Mouse (Mus musculus) c-Kit-negative CD71-positive TER-119-positive erythroid progenitor cells, embryonic 14.5 days (primary cell): ENCODE data around the gene Kif7.

Source experiments
- DNase-seq: peaks from one replicate; pipeline ENCODE4 v3.0.0-alpha.2; 2013; ENCODE audit warnings: low read depth, low spot score

Gene Kif7

DNA sequence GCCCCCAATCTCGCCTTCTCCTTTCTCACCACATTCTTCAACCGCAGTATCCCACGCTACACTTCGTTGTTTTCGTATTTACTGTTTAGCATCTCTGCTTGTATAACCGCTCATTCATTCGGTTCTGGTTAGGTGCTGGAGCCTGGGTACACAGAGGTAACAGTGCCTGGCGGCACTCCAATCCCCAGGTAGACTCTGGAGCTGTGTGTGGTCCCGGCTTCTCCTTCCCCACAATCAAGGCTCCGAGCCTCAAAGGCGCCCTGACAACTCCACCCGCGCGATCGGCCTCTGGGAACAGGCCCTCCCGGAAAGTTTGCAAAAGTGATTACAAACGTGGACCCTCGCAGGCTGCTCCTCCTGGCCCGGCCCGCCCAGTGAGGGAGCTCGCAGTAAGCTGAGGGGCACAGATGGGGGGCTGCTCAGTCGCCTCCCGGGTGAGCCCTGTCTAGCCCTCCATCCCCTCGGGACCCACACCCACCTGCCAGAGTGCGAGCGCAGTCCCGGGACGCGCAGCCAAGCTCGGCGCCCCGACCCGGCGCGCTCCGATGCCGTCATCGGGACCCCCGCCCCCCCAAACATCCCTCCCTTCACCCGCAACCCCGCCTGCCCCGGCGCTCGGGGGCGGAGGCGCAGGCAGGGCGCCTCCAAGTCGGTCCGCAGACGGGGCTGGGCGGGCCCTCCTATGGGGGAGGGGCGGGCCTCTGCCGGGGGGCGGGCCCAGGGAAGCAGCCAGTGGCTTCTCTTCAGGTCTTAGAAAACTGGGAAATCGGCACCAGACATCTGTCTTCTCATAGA lies at the start of gene Kif7:
Gene Kif7, minus strand, starts transcription at position 534 of the 795 bp plus-strand sequence.
- DNase-seq: no peak

DNA sequence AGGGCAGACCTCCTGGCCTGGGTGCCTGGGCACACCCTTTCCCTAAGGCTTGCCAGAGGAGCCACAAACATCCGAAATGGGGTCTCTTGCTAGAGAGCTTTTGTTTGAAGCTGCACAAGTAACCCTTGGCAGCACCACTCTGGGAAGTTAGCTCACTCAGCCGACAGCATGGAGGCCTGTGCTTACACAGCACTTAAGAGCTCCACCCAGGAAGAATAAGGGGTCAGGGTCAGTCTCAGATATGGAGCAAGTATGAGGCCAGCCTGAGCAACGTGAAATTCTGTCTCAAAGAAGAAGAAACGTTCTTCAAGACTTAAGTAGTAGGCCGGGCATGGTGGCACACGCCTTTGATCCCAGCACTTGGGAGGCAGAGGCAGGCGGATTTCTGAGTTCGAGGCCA lies 46.6 kb upstream of the Kif7 start:
- no peak for DNase-seq

DNA sequence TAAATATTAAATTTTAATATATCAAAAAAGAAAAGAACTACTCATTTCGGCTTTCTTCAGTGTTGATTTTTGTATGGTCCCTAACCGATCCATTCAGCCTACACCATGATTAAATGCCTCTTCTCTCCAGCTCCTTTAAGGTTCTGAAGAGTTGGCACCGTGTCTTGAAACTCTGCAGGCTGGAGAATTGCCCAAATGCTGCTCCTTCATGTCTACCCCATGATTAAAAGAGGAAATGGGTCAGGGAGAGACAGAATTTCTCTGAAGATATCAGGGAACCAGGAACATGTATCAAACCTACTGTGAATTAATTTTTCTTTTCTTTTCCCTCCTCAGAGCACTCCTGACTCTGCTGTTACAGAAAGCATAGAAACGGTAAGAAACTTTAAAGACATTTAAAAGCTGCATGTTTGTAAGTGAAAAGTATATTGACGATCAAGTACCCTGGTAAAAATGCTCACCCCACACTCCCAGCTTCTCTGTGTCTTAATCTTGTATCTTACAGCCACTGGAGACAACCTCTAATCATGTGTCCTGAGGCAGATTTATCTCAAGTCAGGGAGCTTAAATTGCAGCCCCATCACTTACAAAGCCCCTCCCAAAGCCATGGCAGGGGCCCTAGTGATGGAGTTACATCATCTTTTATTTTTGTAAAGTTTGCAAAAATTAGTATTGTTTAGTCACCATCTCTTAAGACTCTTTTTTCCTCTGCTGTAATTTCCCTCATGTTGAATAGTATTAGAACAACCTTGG lies 45.8 kb upstream of the Kif7 start:
- DNase-seq: no peak

DNA sequence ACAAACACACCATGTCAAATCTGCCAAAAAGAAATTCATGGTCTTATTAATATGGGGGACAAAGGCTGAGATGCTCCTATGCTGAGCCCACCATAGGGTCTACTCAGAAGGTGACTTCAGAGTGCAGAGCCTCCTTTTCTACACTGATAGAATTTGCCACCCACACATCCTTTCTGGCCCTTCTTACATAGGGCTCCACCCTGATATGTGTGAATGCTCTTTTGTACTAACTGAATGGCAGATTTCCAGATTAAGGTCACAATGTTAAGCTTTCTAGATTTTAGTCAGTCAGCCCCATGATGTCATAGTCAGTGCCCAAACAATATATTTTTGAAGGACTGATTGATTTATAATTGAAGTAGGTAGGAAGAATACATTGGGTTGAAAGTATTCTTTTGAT lies 44.2 kb upstream of the Kif7 start:
- no peak for DNase-seq

DNA sequence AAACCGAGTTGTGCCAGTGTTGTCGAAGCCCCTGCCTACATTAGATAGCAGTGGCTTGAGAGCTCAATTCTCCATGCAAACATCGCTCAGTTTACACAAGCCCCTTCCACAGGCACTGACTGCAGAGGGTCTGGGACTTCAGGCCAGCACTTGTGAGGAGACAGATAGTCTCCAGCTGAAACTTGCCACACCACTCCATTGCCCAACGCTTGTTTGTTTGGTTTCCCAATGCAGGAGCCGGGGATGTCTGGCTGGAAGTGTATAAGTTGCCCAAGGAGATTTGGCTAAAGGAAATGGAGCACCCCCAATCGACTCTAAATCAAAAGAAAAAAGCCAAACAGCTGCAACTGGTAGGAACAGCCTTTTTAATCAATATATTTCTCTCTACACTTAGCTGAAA lies 42.7 kb upstream of the Kif7 start:
- DNase-seq: no peak

DNA sequence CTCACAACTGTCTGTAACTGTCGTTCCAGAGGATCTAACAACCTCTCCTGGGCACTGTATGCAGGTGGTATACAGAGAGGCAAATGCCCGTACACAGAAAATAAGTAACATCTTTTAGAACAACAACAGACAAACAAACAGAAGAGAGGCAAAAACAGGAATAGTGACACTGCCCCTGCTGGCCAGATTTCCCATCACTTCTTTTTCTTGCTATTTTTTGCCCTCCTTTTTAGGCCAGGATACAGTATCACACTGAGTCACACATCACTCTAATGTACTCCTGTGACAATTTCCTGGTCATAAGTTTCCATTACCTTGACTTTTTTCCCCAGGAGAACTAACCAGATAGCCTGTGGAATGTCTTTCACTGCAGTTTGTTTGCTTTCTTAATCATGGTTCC lies 40.8 kb upstream of the Kif7 start:
- DNase-seq: no peak

DNA sequence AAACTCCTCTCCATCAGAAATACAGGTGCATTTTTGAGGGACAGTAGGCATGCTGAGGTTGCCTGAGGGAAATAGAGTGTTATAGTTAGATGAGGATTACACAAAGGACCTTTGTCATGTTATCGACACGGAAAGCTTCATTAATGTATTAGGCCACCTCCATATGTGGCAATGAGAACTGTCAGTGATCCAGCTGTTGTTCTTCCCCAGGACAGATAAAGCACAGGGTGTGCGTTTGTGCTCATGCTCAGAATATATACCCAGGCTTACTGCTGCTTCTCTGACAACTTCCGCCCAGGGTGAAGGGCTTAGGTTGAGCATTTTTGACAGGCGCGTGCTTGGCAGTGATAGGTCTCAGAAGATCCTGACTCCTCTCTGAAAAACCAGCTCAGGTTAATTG lies 34.0 kb upstream of the Kif7 start:
- DNase-seq: no peak

DNA sequence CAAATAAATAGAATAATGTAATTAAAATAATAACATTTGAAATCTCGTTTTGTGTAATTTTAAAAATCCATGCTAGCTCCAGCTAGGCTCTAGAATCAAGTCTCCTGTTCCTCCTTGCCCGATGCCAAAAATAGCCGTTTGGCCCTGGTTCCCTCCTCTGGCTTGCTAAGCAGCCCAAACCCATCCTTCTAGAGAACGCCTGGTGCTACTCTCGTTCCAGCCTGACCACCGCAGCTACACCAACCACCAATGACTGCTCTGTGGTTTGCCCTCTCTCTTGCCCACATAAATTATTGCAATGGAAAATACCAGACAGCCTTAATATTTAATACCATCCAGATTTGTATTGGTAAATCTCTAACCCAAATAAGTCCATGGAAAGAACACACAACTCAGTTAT lies 32.1 kb upstream of the Kif7 start:
- no peak for DNase-seq

DNA sequence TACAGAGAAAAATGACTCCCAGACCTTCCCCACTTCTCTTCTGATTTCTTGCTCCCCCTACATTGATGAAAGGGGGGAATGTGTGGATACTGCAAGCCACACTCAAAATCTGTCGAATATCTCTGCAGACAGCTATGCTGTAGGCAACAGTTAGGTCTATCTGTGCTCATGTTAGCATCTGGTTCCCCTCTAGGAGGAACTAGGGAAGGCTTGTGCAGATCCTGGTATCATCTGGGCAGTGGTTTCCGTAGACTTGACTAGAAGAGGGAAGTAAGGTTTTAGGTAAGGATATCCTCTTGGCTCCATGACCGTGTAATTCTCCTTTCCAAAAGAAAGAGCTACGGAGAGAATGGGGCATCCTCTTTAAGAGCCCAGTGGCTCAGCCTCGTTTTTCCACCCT lies 29.1 kb upstream of the Kif7 start:
- DNase-seq: no peak

DNA sequence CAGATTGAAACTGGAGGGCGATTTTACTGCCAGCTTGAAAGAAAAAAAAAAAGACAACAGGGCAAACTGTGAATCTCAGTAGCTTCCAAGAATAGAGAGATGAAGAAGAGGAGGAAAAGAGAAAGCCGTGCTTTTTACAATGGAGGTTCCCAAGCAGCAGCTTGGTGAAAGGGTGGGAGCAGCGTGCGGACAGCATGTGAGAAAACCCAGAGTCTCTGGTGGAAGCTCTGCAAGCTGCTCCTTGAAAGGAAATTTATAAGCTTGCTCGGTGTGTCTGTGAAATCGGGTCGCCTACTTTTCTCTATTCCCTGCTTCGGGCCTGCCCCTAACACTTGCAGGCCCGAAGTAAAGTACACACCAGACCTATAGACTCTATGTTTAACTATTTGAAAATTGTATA lies 28.5 kb upstream of the Kif7 start:
- no peak for DNase-seq

DNA sequence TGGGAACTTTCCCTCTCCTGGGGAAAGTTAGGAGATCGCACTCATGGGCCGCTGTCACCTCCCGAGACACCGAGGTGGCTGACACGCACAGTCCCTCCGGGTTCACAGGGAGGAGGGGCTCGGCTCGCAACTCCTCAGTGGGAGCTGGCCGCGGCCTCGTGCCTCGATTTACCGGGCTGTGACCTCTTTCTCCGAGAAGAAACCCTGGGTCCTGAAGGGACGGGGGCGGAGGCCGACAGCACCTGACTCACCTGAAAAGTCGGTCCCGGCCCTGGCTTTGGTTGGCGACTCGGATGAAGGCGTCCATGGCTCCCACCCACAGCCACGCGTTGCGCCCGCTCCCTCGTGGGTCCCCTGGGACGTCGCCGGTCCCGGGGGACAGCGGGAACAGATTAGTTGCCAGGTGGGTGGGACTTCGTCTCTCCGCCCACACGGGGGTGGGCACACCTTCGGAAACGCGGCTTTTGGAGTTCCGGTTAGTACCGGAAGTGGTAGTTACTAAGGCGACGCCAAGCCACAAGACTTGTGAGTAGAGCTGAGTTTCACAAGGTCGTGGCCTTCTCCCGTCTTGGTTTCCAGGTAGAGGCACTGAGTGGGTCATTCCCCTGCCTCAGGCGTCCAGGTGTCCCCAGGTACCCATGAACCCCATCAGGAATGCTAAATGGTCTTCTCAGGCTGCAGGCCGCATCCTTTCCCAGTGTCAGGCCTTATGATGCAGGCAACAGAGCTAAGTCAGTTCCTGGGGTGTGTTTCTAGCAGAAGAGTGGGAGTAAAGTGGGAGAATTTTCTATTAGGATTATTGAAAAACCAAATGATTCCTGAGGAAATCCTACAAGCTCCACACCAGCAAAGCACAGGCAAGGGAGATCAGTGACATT lies 27.4 kb upstream of the Kif7 start, which contains the start of the genes Pex11a and Wdr93:
Gene Pex11a, minus strand, starts transcription at position 473 of the 878 bp plus-strand sequence.
Gene Wdr93, plus strand, starts transcription at position 505 of the 878 bp plus-strand sequence.
- DNase-seq: no peak

DNA sequence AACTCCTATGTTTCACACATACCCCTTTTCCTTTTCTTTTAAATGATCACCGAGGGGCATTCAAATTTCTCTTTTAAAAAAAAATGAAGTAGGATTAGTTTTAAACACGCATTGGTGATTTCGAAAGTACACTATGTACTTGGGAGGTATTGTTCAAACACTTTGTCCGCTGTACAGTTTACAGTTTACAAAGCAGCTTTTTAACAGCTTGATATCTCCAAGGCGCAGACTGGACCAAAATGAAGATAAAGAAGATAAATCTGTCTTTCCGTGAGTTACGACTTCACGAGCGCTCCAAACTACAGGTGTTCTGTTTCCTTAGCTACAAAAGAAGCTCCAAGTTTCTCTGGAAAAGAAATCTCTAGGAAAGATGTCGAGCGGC lies 26.7 kb upstream of the Kif7 start:
- DNase-seq: no peak

DNA sequence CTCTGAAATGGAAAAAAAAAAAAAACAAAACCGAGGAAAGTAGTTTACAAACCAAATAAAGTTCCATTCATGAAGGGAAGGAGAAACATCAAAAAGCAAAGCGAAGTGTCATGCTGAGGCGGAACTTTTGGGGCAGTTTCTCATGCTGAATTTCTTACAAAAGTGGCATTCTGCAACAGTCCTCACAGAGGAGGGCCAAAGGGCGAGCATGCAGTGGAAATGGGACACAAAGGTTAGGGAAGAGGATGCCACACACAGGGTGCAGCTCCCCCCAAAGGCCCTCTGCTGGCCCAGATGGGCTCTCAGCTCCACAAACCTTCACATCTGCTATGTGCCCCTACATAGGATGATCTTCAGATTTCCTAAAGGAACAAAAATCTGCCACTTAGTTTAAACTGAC lies 24.8 kb upstream of the Kif7 start:
- DNase-seq: no peak

DNA sequence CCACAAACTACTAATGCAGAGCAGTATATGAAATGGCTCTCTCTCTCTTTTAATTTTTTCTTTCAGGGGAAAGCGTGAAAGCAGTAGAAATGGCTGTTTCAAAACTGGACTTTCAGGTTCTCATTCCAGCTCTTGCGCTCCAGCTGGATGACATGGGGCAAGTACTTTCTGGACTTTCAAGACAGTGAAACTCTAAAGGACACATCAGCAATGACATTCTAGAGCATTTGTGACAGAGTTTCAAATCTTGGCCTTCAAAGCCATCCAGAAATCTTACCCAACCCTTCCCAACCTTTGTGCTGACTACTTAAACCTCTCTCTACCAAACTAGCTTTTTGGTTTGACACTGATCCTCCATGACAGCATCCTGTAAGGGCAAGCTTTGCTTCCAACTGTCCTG lies 23.4 kb upstream of the Kif7 start:
- DNase-seq: no peak

DNA sequence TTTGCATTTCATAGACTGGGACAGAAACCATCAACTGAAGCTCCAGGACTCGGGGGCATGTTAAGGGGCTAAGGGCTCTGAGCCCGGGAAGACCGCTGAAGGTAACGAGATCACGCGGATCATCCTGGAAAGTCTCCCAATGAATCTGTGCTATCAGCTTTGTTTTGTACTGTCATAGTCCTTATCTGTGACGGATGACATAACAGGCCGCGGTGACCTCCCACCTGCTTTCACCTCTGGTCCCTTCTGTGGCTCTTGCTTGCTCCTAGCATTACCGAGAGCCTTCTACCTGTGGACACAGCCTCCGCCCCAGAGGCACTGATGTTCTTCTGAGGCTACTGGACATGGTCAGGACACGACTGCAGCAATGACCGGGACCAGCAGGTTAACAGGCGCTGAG lies 21.0 kb upstream of the Kif7 start:
- DNase-seq: no peak

DNA sequence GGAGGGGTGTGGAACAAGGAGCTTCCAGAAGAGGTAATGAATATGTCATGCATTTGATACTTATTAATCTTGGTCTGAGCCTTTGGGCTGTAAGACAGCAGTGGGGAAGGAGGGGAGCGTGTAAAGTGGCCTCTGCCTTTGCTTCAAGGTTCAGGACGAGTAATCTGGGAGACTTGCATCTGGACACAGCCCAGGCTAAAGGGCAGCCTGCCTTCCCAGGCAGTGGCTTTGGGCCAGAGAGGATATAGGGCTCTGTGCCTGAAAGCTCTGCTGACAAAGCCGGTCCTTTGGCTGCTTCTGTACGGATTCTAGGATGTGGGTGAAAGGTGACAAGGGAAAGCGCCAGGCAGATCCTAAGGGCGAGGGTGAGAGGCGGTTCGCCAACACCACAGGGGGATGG lies 19.0 kb upstream of the Kif7 start:
- no peak for DNase-seq

DNA sequence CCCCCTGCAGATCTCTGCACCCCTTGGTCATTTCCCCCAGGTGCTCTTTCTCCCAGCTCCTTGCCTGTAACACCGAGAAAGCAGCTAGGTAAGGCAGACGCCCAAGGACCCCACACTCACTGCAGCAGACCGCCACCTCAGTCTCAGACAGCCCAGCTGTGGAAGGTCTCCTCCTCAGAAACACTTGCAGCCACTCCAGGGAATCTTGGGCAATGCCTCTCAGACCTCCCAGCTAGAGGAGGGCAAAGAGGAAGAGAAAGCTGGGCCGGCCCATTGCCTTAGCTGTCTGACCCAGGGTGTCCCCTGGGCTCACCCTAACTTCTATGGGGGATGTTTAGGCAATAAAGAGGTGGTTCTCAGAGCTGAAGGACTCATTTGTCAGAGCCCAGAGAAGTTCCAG lies 17.1 kb upstream of the Kif7 start, which contains the start of gene Plin1:
Gene Plin1, minus strand, starts transcription at position 282 of the 400 bp plus-strand sequence.
- no peak for DNase-seq

DNA sequence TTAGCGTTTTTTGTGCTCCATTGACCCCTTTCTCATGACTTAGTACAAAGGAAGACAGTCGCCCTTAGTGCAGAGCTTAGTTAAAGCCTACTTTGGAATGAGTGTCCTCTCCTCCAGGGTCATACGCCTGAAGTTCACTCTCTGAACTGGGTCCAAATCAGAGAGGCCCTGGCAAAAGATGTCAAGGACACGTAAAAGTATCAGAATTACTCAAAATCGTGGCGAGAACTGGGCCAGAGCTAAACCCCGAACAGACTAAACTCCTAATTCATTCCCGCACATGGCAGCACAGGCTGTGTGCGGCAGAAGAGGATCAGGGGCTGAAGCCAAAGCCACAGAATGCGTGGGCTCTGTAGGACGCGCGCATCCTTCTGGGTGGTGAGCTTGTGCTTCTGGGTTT lies 15.9 kb upstream of the Kif7 start:
- DNase-seq: no peak

DNA sequence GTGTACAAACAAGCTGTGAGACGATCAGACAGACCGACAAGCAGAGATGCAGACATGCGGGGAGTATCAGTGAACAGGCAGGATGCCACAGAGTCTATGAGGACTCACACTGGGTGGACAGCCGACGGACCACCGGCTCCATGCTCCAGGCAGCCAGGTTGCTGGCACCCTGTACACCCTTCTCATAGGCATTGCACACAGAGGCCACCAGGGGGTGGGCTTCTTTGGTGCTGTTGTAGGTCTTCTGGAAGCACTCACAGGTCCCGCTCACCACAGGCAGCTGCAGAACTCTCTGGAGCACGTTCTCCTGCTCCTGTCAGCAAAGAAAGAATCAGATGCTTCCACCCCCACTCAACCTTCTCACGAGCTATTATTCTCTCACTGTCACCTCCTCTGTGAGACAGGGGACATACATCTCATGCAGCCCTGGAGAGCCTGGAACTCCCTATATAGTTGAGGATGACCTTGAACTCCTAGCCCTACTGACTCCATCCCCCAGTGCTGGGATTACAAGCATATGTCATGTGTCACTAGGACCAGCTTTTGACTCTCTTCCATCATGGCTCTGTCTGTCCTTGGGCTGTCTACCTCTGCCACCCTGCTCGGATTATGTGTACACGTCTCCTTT lies 14.3 kb upstream of the Kif7 start:
- no peak for DNase-seq

DNA sequence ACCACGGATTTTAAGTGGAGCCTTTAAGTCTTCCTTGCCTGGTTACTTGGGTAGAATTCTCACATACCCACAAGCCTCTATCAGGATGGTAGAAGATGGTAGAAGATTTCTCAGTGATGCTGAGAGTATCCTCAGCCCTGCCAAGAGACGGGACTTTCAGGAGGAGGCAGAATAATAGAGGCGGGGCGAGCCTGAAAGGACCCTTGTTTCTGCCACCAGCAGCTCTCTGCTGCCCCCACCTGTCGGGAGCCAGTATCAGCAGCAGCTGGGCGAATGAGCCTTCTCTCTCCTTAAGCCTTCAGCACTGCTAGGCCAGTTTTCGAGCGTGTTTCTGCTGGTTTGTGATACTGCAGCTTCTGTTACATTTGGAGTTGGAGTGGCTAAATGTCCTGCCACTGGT lies 13.6 kb upstream of the Kif7 start:
- no peak for DNase-seq

DNA sequence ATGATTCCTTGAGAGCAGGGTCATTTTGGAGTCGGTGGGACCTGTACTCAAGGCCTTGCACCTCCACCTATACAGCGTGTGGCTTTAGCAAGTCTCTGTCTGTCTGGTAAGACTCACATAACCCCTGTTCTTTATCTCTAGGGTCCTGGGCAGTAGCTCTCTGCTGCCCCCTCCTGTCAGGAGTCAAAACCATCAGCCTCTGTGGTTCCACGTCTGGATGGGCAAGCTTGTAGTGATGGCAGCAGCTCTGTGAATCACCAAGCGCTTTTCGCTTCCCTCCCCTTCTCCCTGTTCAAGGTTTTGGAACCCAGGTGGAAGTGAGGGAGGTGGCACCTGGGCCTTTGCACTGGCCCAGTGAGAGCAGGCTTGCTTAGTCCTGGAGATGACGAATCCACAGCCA lies 12.7 kb upstream of the Kif7 start:
- peak; percentile 17 for DNase-seq

DNA sequence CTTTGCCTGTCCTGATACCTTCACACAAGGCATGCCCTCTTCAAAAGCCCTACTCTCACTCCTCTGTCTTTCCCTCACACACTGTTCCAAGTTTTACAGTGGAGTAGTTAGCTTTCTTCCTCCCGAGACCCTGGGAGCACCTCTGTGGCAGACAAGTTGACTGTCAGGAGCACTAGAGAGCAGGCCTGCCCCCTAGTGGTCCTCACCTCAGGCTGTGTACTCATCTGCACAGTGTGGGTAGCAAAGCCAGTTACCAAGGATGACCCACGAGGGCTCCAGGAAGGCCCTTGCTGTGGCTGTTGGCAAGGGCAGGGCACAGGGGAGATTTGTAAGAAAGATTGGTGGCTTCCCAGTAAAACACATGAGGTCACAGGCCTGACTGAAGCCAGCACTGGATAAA lies 11.6 kb upstream of the Kif7 start:
- DNase-seq: no peak
